Mouse (Mus musculus) heart, embryonic 11.5 days (tissue): ENCODE measurements around the gene Cerkl. TPM values are rescaled to one million over a fixed set of nuclear protein-coding genes. Genes with fewer than 3 reads are reported as not detected.
A peak's percentile ranks its signal among the peaks of the same experiment; 100 is the strongest.

Experiments
- ATAC-seq: fragments of 200-750 bp; cut with Nextera tagmentation; replicated peaks from 2 replicates; pipeline ENCODE4 v1.8.0; 2017; ENCODE audit warnings: moderate library complexity; ENCODE audit not compliant: insufficient number of reproducible peaks, low FRiP score, low TSS enrichment
- H3K27ac ChIP-seq: fragments of 300-500 bp; sonication (generic); 2 replicates; pipeline ENCODE4 v1.5.1; 2014; ENCODE audit warnings: mild to moderate bottlenecking, low read depth, low read length
- H3K27me3 ChIP-seq: fragments of 300-500 bp; sonication (generic); 2 replicates; pipeline ENCODE4 v1.6.1; 2014; ENCODE audit warnings: mild to moderate bottlenecking, low read length, mixed read lengths; ENCODE audit not compliant: control insufficient read depth, insufficient read depth
- H3K36me3 ChIP-seq: fragments of 300-500 bp; sonication (generic); 2 replicates; pipeline ENCODE4 v1.6.1; 2014; ENCODE audit warnings: mild to moderate bottlenecking, low read length, moderate library complexity, mixed read lengths; ENCODE audit not compliant: control insufficient read depth, insufficient read depth
- H3K4me1 ChIP-seq: fragments of 300-500 bp; sonication (generic); 2 replicates; pipeline ENCODE4 v1.6.1; 2014; ENCODE audit warnings: low read length; ENCODE audit not compliant: control insufficient read depth, insufficient read depth
- H3K4me2 ChIP-seq: fragments of 300-500 bp; sonication (generic); 2 replicates; pipeline ENCODE4 v1.6.1; 2014; ENCODE audit warnings: mild to moderate bottlenecking, moderate library complexity
- H3K4me3 ChIP-seq: fragments of 300-500 bp; sonication (generic); 2 replicates; pipeline ENCODE4 v1.5.1; 2014; ENCODE audit warnings: low read depth, low read length
- H3K9ac ChIP-seq: fragments of 300-500 bp; sonication (generic); 2 replicates; pipeline ENCODE4 v1.6.1; 2014; ENCODE audit warnings: mild to moderate bottlenecking, low read depth, low read length, moderate library complexity
- H3K9me3 ChIP-seq: fragments of 300-500 bp; sonication (generic); replicated peaks from 2 replicates; pipeline ENCODE4 v1.6.1; 2016; ENCODE audit warnings: low read length; ENCODE audit not compliant: control insufficient read depth
- WGBS: fragments of 180-500 bp; shearing (Covaris S2); extraction: QIAGEN DNeasy Blood & Tissue Kit; methylation state at CpG from one replicate; pipeline ENCODE4 v1.1.7; 2014; ENCODE audit not compliant: insufficient replicate concordance; 5-methylcytosine and 5-hydroxymethylcytosine counted together
- polyA plus RNA-seq: library from polyadenylated mRNA; unstranded; fragments of >200 nt; fragmentation: Nextera tagmentation; extraction: Ambion mirVana; gene quantifications from 2 replicates; pipeline ENCODE4 v1.2.1, GENCODE M21; 2014

Cerkl gene
- polyA plus RNA-seq, 1 experiment from 2014 or later, result 1.2 TPM

GRCm38 (mm10) chr2:79429108-79429507 is 27.5 kb downstream of the Cerkl start:
- Histone ChIP-seq H3K27me3 (peaks cover 13% of the 10 kb centered on the region; the same call in 1 of the 2 replicates), H3K27ac (no peak overlapping the region), H3K9ac (peak overlapping the region; percentile 55; the same call in 1 of the 2 replicates), H3K4me3 (peak overlapping the region; percentile 58), H3K36me3 (no peaks in the 10 kb centered on the region), H3K4me1 (no peaks in the 10 kb centered on the region), H3K4me2 (peak overlapping the region; percentile 74), H3K9me3 (no peaks in the 10 kb centered on the region)
- ATAC-seq, result no peak
- WGBS, result 10% methylated on average over 7 of the region's 7 CpGs

GRCm38 (mm10) chr2:79428569-79429104 is 27.9 kb downstream of the Cerkl start:
- under 1% methylated on average over 35 of the region's 35 CpGs for whole genome bisulfite sequencing
- ATAC-seq, result no peak

GRCm38 (mm10) chr2:79428022-79428421 is 28.6 kb downstream of the Cerkl start:
- 36% methylated on average over 6 of the region's 6 CpGs for WGBS
- Histone ChIP-seq H3K27me3 (peaks cover 13% of the 10 kb centered on the region; the same call in 1 of the 2 replicates), H3K27ac (no peak overlapping the region), H3K4me3 (no peak overlapping the region; the same call in 1 of the 2 replicates), H3K4me1 (no peaks in the 10 kb centered on the region), H3K4me2 (no peak overlapping the region; the same call in 1 of the 2 replicates), H3K36me3 (no peaks in the 10 kb centered on the region), H3K9ac (no peak overlapping the region), H3K9me3 (no peaks in the 10 kb centered on the region)
- no peak for ATAC-seq

More at GRCm38 (mm10) chr2:79428569-79429104, 27.9 kb downstream of the Cerkl start:
- Histone ChIP-seq H3K27ac (no peak overlapping the region), H3K36me3 (no peaks in the 10 kb centered on the region), H3K9ac (peak overlapping the region; percentile 55; the same call in 1 of the 2 replicates), H3K4me2 (peak overlapping the region; percentile 74), H3K4me1 (no peaks in the 10 kb centered on the region), H3K9me3 (no peaks in the 10 kb centered on the region), H3K4me3 (peak overlapping the region; percentile 58), H3K27me3 (peaks cover 13% of the 10 kb centered on the region; the same call in 1 of the 2 replicates)

GRCm38 (mm10) chr2:79421696-79422095 is 34.9 kb downstream of the Cerkl start:
- no peaks in the 10 kb centered on the region for H3K4me1 ChIP-seq
- WGBS, result 48% methylated on average over 6 of the region's 6 CpGs
- H3K27me3 ChIP-seq, result no peaks in the 10 kb centered on the region
- no peak overlapping the region for H3K9ac ChIP-seq
- H3K4me3 ChIP-seq, result no peak overlapping the region
- H3K27ac ChIP-seq, result no peak overlapping the region
- no peaks in the 10 kb centered on the region for H3K9me3 ChIP-seq
- H3K36me3 ChIP-seq, result no peaks in the 10 kb centered on the region
- ATAC-seq, result no peak
- H3K4me2 ChIP-seq, result no peak overlapping the region

- no peak overlapping the region for H3K4me2 ChIP-seq
- whole genome bisulfite sequencing, result 78% methylated on average over 7 of the region's 7 CpGs
- no peaks in the 10 kb centered on the region for H3K9me3 ChIP-seq
- H3K9ac ChIP-seq, result no peak overlapping the region
- no peak overlapping the region for H3K27ac ChIP-seq
- ATAC-seq, result no peak
- no peaks in the 10 kb centered on the region for H3K4me1 ChIP-seq
- H3K27me3 ChIP-seq, result no peaks in the 10 kb centered on the region
- H3K4me3 ChIP-seq, result no peak overlapping the region
- H3K36me3 ChIP-seq, result no peaks in the 10 kb centered on the region
These were observed 42.1 kb downstream of the Cerkl start for GRCm38 (mm10) chr2:79414505-79414904.

GRCm38 (mm10) chr2:79410903-79411255 is 45.7 kb downstream of the Cerkl start:
- no peaks in the 10 kb centered on the region for H3K27me3 ChIP-seq
- no peak overlapping the region for H3K27ac ChIP-seq
- no peaks in the 10 kb centered on the region for H3K36me3 ChIP-seq
- no peak overlapping the region for H3K9ac ChIP-seq
- no peak overlapping the region for H3K4me2 ChIP-seq
- WGBS, result 87% methylated on average over 3 of the region's 3 CpGs
- no peaks in the 10 kb centered on the region for H3K4me1 ChIP-seq
- ATAC-seq, result no peak
- no peaks in the 10 kb centered on the region for H3K9me3 ChIP-seq
- H3K4me3 ChIP-seq, result no peak overlapping the region

- Histone ChIP-seq H3K4me2 (no peak overlapping the region), H3K4me1 (no peaks in the 10 kb centered on the region), H3K36me3 (no peaks in the 10 kb centered on the region), H3K9me3 (no peaks in the 10 kb centered on the region), H3K27me3 (no peaks in the 10 kb centered on the region), H3K27ac (no peak overlapping the region), H3K9ac (no peak overlapping the region), H3K4me3 (no peak overlapping the region)
- ATAC-seq, result no peak
- WGBS, result 51% methylated on average over 15 of the region's 15 CpGs
These were observed 46.2 kb downstream of the Cerkl start for GRCm38 (mm10) chr2:79410247-79410902.

GRCm38 (mm10) chr2:79405661-79406405 is 50.8 kb downstream of the Cerkl start:
- H3K27ac ChIP-seq, result no peak overlapping the region
- H3K36me3 ChIP-seq, result no peaks in the 10 kb centered on the region
- H3K4me3 ChIP-seq, result no peak overlapping the region
- H3K27me3 ChIP-seq, result no peaks in the 10 kb centered on the region
- no peak for ATAC-seq
- H3K4me2 ChIP-seq, result no peak overlapping the region
- H3K9ac ChIP-seq, result no peak overlapping the region
- WGBS, result 73% methylated on average over 5 of the region's 5 CpGs
- no peaks in the 10 kb centered on the region for H3K9me3 ChIP-seq
- H3K4me1 ChIP-seq, result no peaks in the 10 kb centered on the region
